Mouse (Mus musculus) CH12.LX (cell line): ENCODE measurements at regions not wholly inside any gene's neighbourhood (a gene's known extent, or its start where the extent isn't known, plus 50 kb on each side); places are given as distances from the start of the nearest gene placed in this dataset.

Experiments used
- CHD1 ChIP-seq: IDR thresholded peaks from 2 replicates; pipeline ENCODE4 v1.6.1; 2012; ENCODE audit warnings: low read depth, low read length, improper control_type of control experiment, inconsistent platforms
- CTCF ChIP-seq, 2 experiments: IDR thresholded peaks in 1 of 2; conservative IDR thresholded peaks in 1 of 2; 2 replicates each; pipeline ENCODE4 v1.5.1; 2011 to 2012; ENCODE audit warnings: low read depth in 2 of 2, low read length in 2 of 2, improper control_type of control experiment in 1 of 2, inconsistent platforms in 1 of 2, mild to moderate bottlenecking in 1 of 2, moderate library complexity in 1 of 2
- E2F4 ChIP-seq: IDR thresholded peaks from 2 replicates; pipeline ENCODE4 v1.6.1; 2011; ENCODE audit warnings: low read depth, low read length, improper control_type of control experiment; ENCODE audit not compliant: insufficient replicate concordance
- EP300 ChIP-seq: IDR thresholded peaks from 2 replicates; pipeline ENCODE4 v1.6.1; 2011; ENCODE audit warnings: low read length, improper control_type of control experiment
- GABPA ChIP-seq: IDR thresholded peaks from 2 replicates; pipeline ENCODE4 v1.6.1; 2012; ENCODE audit warnings: low read depth, low read length, improper control_type of control experiment, inconsistent platforms; ENCODE audit not compliant: insufficient replicate concordance
- HCFC1 ChIP-seq: IDR thresholded peaks from 2 replicates; pipeline ENCODE4 v1.6.1; 2012; ENCODE audit warnings: low read depth, mild to moderate bottlenecking, inconsistent platforms, low read length, improper control_type of control experiment
- IRF4 ChIP-seq: IDR thresholded peaks from 2 replicates; pipeline ENCODE4 v1.6.1; 2014; ENCODE audit warnings: low read depth, mild to moderate bottlenecking, inconsistent platforms, low read length, improper control_type of control experiment
- MAFK ChIP-seq: IDR thresholded peaks from 2 replicates; pipeline ENCODE4 v1.6.1; 2011; ENCODE audit warnings: low read length, improper control_type of control experiment; ENCODE audit not compliant: insufficient replicate concordance
- MXI1 ChIP-seq: IDR thresholded peaks from 2 replicates; pipeline ENCODE4 v1.6.1; 2011; ENCODE audit warnings: mild to moderate bottlenecking, low read depth, low read length, improper control_type of control experiment
- NELFE ChIP-seq: IDR thresholded peaks from 2 replicates; pipeline ENCODE4 v1.6.1; 2011; ENCODE audit warnings: low read depth, low read length, improper control_type of control experiment
- PAX5 ChIP-seq: IDR thresholded peaks from 2 replicates; pipeline ENCODE4 v1.6.1; 2012; ENCODE audit warnings: low read length, inconsistent platforms, mixed read lengths
- TBP ChIP-seq: conservative IDR thresholded peaks from 2 replicates; pipeline ENCODE4 v1.6.1; 2011; ENCODE audit warnings: low read depth, low read length, improper control_type of control experiment
- USF1 ChIP-seq: IDR thresholded peaks from 2 replicates; pipeline ENCODE4 v1.6.1; 2014; ENCODE audit warnings: low read depth, mild to moderate bottlenecking, inconsistent platforms, low read length, improper control_type of control experiment

GRCm38 (mm10) chr13:16720090-16720489 lies 708.4 kb downstream of the Inhba start:
- TF ChIP-seq CTCF (conservative IDR thresholded peaks at IDR 0.05 in 1 of 2, IDR thresholded peaks at IDR 0.05 in 1 of 2; ENCODE audit: low read depth in 2 of 2, low read length in 2 of 2) (no peak), HCFC1 (no peak), CHD1 (no peak), TBP (no peak), EP300 (no peak), MXI1 (no peak), PAX5 (no peak), IRF4 (no peak), USF1 (no peak), MAFK (no peak), E2F4 (no peak), GABPA (no peak), NELFE (no peak)
